Mouse (Mus musculus) limb, embryonic 12.5 days (tissue): ENCODE data around the gene Pcdh15. TPM values are rescaled to one million over a fixed set of nuclear protein-coding genes. Genes with fewer than 3 reads are reported as not detected.

Experiments used
- ATAC-seq: fragments of 200-750 bp; cut with Nextera tagmentation; 2 replicates; pipeline ENCODE4 v1.8.0; 2017; ENCODE audit warnings: low read depth, moderate TSS enrichment; ENCODE audit not compliant: insufficient number of reproducible peaks, insufficient read depth, low FRiP score, low TSS enrichment
- H3K27ac ChIP-seq: fragments of 300-500 bp; sonication (generic); 2 replicates; pipeline ENCODE4 v1.5.1; 2016; ENCODE audit warnings: mild to moderate bottlenecking, moderate library complexity
- H3K27me3 ChIP-seq: fragments of 300-500 bp; sonication (generic); 2 replicates; pipeline ENCODE4 v1.6.1; 2016; ENCODE audit warnings: mild to moderate bottlenecking, moderate library complexity
- H3K36me3 ChIP-seq: fragments of 300-500 bp; sonication (generic); 2 replicates; pipeline ENCODE4 v1.6.1; 2016; ENCODE audit warnings: mild to moderate bottlenecking, moderate library complexity
- H3K4me1 ChIP-seq: fragments of 300-500 bp; sonication (generic); replicated peaks from 2 replicates; pipeline ENCODE4 v1.6.1; 2016
- H3K4me2 ChIP-seq: fragments of 300-500 bp; sonication (generic); 2 replicates; pipeline ENCODE4 v1.6.1; 2016; ENCODE audit warnings: mild to moderate bottlenecking, moderate library complexity
- H3K4me3 ChIP-seq: fragments of 300-500 bp; sonication (generic); replicated peaks from 2 replicates; pipeline ENCODE4 v1.5.1; 2016; ENCODE audit warnings: mild to moderate bottlenecking
- H3K9ac ChIP-seq: fragments of 300-500 bp; sonication (generic); replicated peaks from 2 replicates; pipeline ENCODE4 v1.6.1; 2016; ENCODE audit warnings: mild to moderate bottlenecking, moderate library complexity
- H3K9me3 ChIP-seq: fragments of 300-500 bp; sonication (generic); 2 replicates; pipeline ENCODE4 v1.6.1; 2016; ENCODE audit warnings: mild to moderate bottlenecking, moderate library complexity
- whole genome bisulfite sequencing: fragments of 180-500 bp; shearing (Covaris S2); methylation state at CpG from one replicate; pipeline ENCODE4 v1.1.7; 2016; 5-methylcytosine and 5-hydroxymethylcytosine counted together
- polyA plus RNA-seq: library from polyadenylated mRNA; unstranded; fragments of >200 nt; fragmentation: Nextera tagmentation; extraction: Ambion mirVana; gene quantifications from 2 replicates; pipeline ENCODE4 v1.2.1, GENCODE M21; 2016

Pcdh15 gene
- polyA plus RNA-seq, 1 experiment from 2014 or later = 2.6 TPM

- H3K4me1 ChIP-seq = no peaks in the 10 kb centered on the region
- H3K9ac ChIP-seq = no peak overlapping the region
- no peak overlapping the region for H3K4me2 ChIP-seq
- WGBS = 92% methylated on average over 4 of the region's 4 CpGs
- ATAC-seq = no peak
- H3K27me3 ChIP-seq = no peaks in the 10 kb centered on the region
- no peaks in the 10 kb centered on the region for H3K9me3 ChIP-seq
- H3K36me3 ChIP-seq = no peaks in the 10 kb centered on the region
- no peak overlapping the region for H3K4me3 ChIP-seq
- no peak overlapping the region for H3K27ac ChIP-seq
These were observed 854.2 kb downstream of the Pcdh15 start for GRCm38 (mm10) chr10:73953362-73953761.

GRCm38 (mm10) chr10:73984057-73984456 is 884.9 kb downstream of the Pcdh15 start:
- Histone ChIP-seq H3K4me3 (no peak overlapping the region), H3K4me1 (no peaks in the 10 kb centered on the region), H3K36me3 (no peaks in the 10 kb centered on the region), H3K27me3 (no peaks in the 10 kb centered on the region), H3K27ac (no peak overlapping the region), H3K9ac (no peak overlapping the region), H3K4me2 (no peak overlapping the region), H3K9me3 (no peaks in the 10 kb centered on the region)
- no peak for ATAC-seq
- WGBS = 66% methylated on average over 5 of the region's 5 CpGs

GRCm38 (mm10) chr10:74008836-74009235 is 909.7 kb downstream of the Pcdh15 start:
- ATAC-seq = no peak
- 61% methylated on average over 1 of the region's 1 CpGs for WGBS

GRCm38 (mm10) chr10:74023091-74023490 is 923.9 kb downstream of the Pcdh15 start:
- no peaks in the 10 kb centered on the region for H3K4me1 ChIP-seq
- H3K36me3 ChIP-seq = no peaks in the 10 kb centered on the region
- H3K9me3 ChIP-seq = no peaks in the 10 kb centered on the region
- H3K9ac ChIP-seq = no peak overlapping the region
- ATAC-seq = no peak
- H3K27ac ChIP-seq = no peak overlapping the region
- H3K4me2 ChIP-seq = no peak overlapping the region
- 76% methylated on average over 1 of the region's 1 CpGs for WGBS
- H3K27me3 ChIP-seq = no peaks in the 10 kb centered on the region
- H3K4me3 ChIP-seq = no peak overlapping the region

More at GRCm38 (mm10) chr10:74008836-74009235, 909.7 kb downstream of the Pcdh15 start:
- no peaks in the 10 kb centered on the region for H3K27me3 ChIP-seq
- H3K4me2 ChIP-seq = no peak overlapping the region
- H3K4me3 ChIP-seq = no peak overlapping the region
- H3K36me3 ChIP-seq = no peaks in the 10 kb centered on the region
- no peak overlapping the region for H3K27ac ChIP-seq
- H3K9ac ChIP-seq = no peak overlapping the region
- H3K9me3 ChIP-seq = no peaks in the 10 kb centered on the region
- H3K4me1 ChIP-seq = no peaks in the 10 kb centered on the region

- WGBS = 64% methylated on average over 9 of the region's 9 CpGs
- H3K9ac ChIP-seq = no peak overlapping the region
- H3K27ac ChIP-seq = no peak overlapping the region
- H3K27me3 ChIP-seq = no peaks in the 10 kb centered on the region
- H3K9me3 ChIP-seq = no peaks in the 10 kb centered on the region
- H3K4me2 ChIP-seq = no peak overlapping the region
- no peaks in the 10 kb centered on the region for H3K36me3 ChIP-seq
- H3K4me1 ChIP-seq = no peaks in the 10 kb centered on the region
- no peak overlapping the region for H3K4me3 ChIP-seq
- no peak for ATAC-seq
These were observed 953.9 kb downstream of the Pcdh15 start for GRCm38 (mm10) chr10:74053059-74053458.

GRCm38 (mm10) chr10:74086653-74087052 is 987.5 kb downstream of the Pcdh15 start:
- no peaks in the 10 kb centered on the region for H3K27me3 ChIP-seq
- no peaks in the 10 kb centered on the region for H3K9me3 ChIP-seq
- H3K36me3 ChIP-seq = no peaks in the 10 kb centered on the region
- 83% methylated on average over 4 of the region's 4 CpGs for WGBS
- no peak overlapping the region for H3K4me3 ChIP-seq
- H3K9ac ChIP-seq = no peak overlapping the region
- no peak overlapping the region for H3K27ac ChIP-seq
- no peak overlapping the region for H3K4me2 ChIP-seq
- no peak for ATAC-seq
- H3K4me1 ChIP-seq = no peaks in the 10 kb centered on the region

GRCm38 (mm10) chr10:74098296-74098695 is 999.2 kb downstream of the Pcdh15 start:
- Histone ChIP-seq H3K9ac (no peak overlapping the region), H3K4me1 (no peaks in the 10 kb centered on the region), H3K27me3 (no peaks in the 10 kb centered on the region), H3K4me3 (no peak overlapping the region), H3K27ac (no peak overlapping the region), H3K36me3 (no peaks in the 10 kb centered on the region), H3K9me3 (no peaks in the 10 kb centered on the region), H3K4me2 (no peak overlapping the region)
- 82% methylated on average over 1 of the region's 1 CpGs for WGBS
- ATAC-seq = no peak

- Histone ChIP-seq H3K27ac (no peak overlapping the region), H3K36me3 (no peaks in the 10 kb centered on the region), H3K4me3 (no peak overlapping the region), H3K4me1 (no peaks in the 10 kb centered on the region), H3K4me2 (no peak overlapping the region), H3K9ac (no peak overlapping the region), H3K9me3 (no peaks in the 10 kb centered on the region), H3K27me3 (no peaks in the 10 kb centered on the region)
- WGBS = 83% methylated on average over 1 of the region's 1 CpGs
- no peak for ATAC-seq
These were observed 1015.0 kb downstream of the Pcdh15 start for GRCm38 (mm10) chr10:74114107-74114506.

GRCm38 (mm10) chr10:74116817-74117216 is 1017.7 kb downstream of the Pcdh15 start:
- ATAC-seq = no peak
- 47% methylated on average over 1 of the region's 1 CpGs for WGBS
- no peak overlapping the region for H3K4me2 ChIP-seq
- H3K27ac ChIP-seq = no peak overlapping the region
- no peaks in the 10 kb centered on the region for H3K36me3 ChIP-seq
- H3K4me1 ChIP-seq = no peaks in the 10 kb centered on the region
- H3K4me3 ChIP-seq = no peak overlapping the region
- H3K27me3 ChIP-seq = no peaks in the 10 kb centered on the region
- H3K9ac ChIP-seq = no peak overlapping the region
- H3K9me3 ChIP-seq = no peaks in the 10 kb centered on the region

GRCm38 (mm10) chr10:74123421-74123820 is 1024.3 kb downstream of the Pcdh15 start:
- WGBS = 92% methylated on average over 4 of the region's 4 CpGs
- no peak overlapping the region for H3K4me2 ChIP-seq
- no peak overlapping the region for H3K27ac ChIP-seq
- no peaks in the 10 kb centered on the region for H3K4me1 ChIP-seq
- H3K9me3 ChIP-seq = no peaks in the 10 kb centered on the region
- ATAC-seq = no peak
- no peaks in the 10 kb centered on the region for H3K36me3 ChIP-seq
- no peak overlapping the region for H3K4me3 ChIP-seq
- H3K27me3 ChIP-seq = no peaks in the 10 kb centered on the region
- no peak overlapping the region for H3K9ac ChIP-seq

GRCm38 (mm10) chr10:74129192-74129591 is 1030.0 kb downstream of the Pcdh15 start:
- Histone ChIP-seq H3K4me1 (no peaks in the 10 kb centered on the region), H3K36me3 (no peaks in the 10 kb centered on the region), H3K27me3 (no peaks in the 10 kb centered on the region), H3K4me3 (no peak overlapping the region), H3K4me2 (no peak overlapping the region), H3K27ac (no peak overlapping the region), H3K9me3 (no peaks in the 10 kb centered on the region), H3K9ac (no peak overlapping the region)
- WGBS = 85% methylated on average over 3 of the region's 3 CpGs
- ATAC-seq = no peak

GRCm38 (mm10) chr10:74129665-74130064 is 1030.5 kb downstream of the Pcdh15 start:
- H3K36me3 ChIP-seq = no peaks in the 10 kb centered on the region
- H3K4me3 ChIP-seq = no peak overlapping the region
- no peak overlapping the region for H3K9ac ChIP-seq
- H3K27me3 ChIP-seq = no peaks in the 10 kb centered on the region
- ATAC-seq = no peak
- H3K4me1 ChIP-seq = no peaks in the 10 kb centered on the region
- H3K27ac ChIP-seq = no peak overlapping the region
- H3K9me3 ChIP-seq = no peaks in the 10 kb centered on the region
- no peak overlapping the region for H3K4me2 ChIP-seq
